Mouse (Mus musculus): ENCODE data around the gene Prm1. TPM values are rescaled to one million over a fixed set of nuclear protein-coding genes. Genes with fewer than 3 reads are reported as not detected.

The Prm1 gene
- total and polyA plus RNA-seq, 3 experiments = not detected

GRCm38 (mm10) chr16:10783152-10783434, 22.5 kb downstream of the Prm1 start (continued):
- TF ChIP-seq POLR2A (IDR thresholded peaks at IDR 0.05; ENCODE audit: low read depth, low read length) (peak; percentile 52), SMC3 (IDR thresholded peaks at IDR 0.05; ENCODE audit: low read depth, low read length) (no peak; the same call in 1 of the 2 replicates)

- Histone ChIP-seq H3K4me3 (replicated peaks in 1 of 3; ENCODE audit: low read depth in 2 of 3, low read length in 2 of 3, poor library complexity in 1 of 3) (peak overlapping the region; percentile 84 to 99 (median 96)), H3K27ac (ENCODE audit: insufficient read depth, low read depth) (peak overlapping the region; percentile 97), H3K4me1 (ENCODE audit: control insufficient read depth in 1 of 2, insufficient read depth in 2 of 2) (peaks cover 27 to 60% of the 10 kb centered on the region in 2 experiments)
- TF ChIP-seq CTCF (conservative IDR thresholded peaks at IDR 0.05 in 1 of 2, IDR thresholded peaks at IDR 0.05 in 1 of 2; ENCODE audit: low read depth in 2 of 2, low read length in 2 of 2) = no peak
- no peak; the same call in 1 of the 2 replicates for TF ChIP-seq MYC (IDR thresholded peaks at IDR 0.05; ENCODE audit: low read depth, low read length)
- peak; percentile 69; the same call in 1 of the 2 replicates for TF ChIP-seq UBTF (IDR thresholded peaks at IDR 0.05; ENCODE audit: low read depth, low read length)
- no peak for TF ChIP-seq ETS1 (conservative IDR thresholded peaks at IDR 0.05; ENCODE audit: low read depth, low read length)
- no peak for TF ChIP-seq JUN (IDR thresholded peaks at IDR 0.05; ENCODE audit: insufficient read depth, low read depth, low read length)
- TF ChIP-seq MAZ (IDR thresholded peaks at IDR 0.05; ENCODE audit: low read depth, low read length) = no peak; the same call in 1 of the 2 replicates
- no peak for TF ChIP-seq PAX5 (IDR thresholded peaks at IDR 0.05; ENCODE audit: low read length)
- TF ChIP-seq BHLHE40 (IDR thresholded peaks at IDR 0.05; ENCODE audit: low read depth, low read length) = no peak; the same call in 1 of the 2 replicates
- TF ChIP-seq USF1 (IDR thresholded peaks at IDR 0.05; ENCODE audit: low read depth, low read length) = no peak
- no peak for TF ChIP-seq USF2 (conservative IDR thresholded peaks at IDR 0.05; ENCODE audit: low read depth, low read length)
- TF ChIP-seq ELF1 (IDR thresholded peaks at IDR 0.05; ENCODE audit: low read depth, low read length) = peak; percentile 25; the same call in 1 of the 2 replicates
- no peak for TF ChIP-seq E2F4 (IDR thresholded peaks at IDR 0.05; ENCODE audit: insufficient replicate concordance, low read depth, low read length)
- no peak; the same call in 1 of the 2 replicates for TF ChIP-seq MXI1 (IDR thresholded peaks at IDR 0.05; ENCODE audit: low read depth, low read length)
- TF ChIP-seq NELFE (IDR thresholded peaks at IDR 0.05; ENCODE audit: low read depth, low read length) = peak; percentile 33; the same call in 1 of the 2 replicates
- 0 out of 2 replicates have a peak, but pooled peaks have one; percentile 31 for TF ChIP-seq CHD2 (IDR thresholded peaks at IDR 0.05; ENCODE audit: low read length)
- no peak for TF ChIP-seq ZC3H11A (IDR thresholded peaks at IDR 0.05; ENCODE audit: low read depth, low read length)
- no peak for TF ChIP-seq MAFK (IDR thresholded peaks at IDR 0.05; ENCODE audit: insufficient replicate concordance, low read length)
- 0 out of 2 replicates have a peak, but pooled peaks have one; percentile 61 for TF ChIP-seq KAT2A (IDR thresholded peaks at IDR 0.05; ENCODE audit: insufficient replicate concordance, low read length)
- TF ChIP-seq MAX (IDR thresholded peaks at IDR 0.05; ENCODE audit: low read length) = no peak; the same call in 1 of the 2 replicates
- TF ChIP-seq JUND (conservative IDR thresholded peaks at IDR 0.05; ENCODE audit: low read depth, low read length) = no peak
- TF ChIP-seq SMC3 (IDR thresholded peaks at IDR 0.05; ENCODE audit: low read depth, low read length) = peak; percentile 31; the same call in 1 of the 2 replicates
- TF ChIP-seq MEF2A (IDR thresholded peaks at IDR 0.05; ENCODE audit: borderline replicate concordance, low read depth, low read length) = no peak; the same call in none of the 2 replicates
- no peak; the same call in 1 of the 2 replicates for TF ChIP-seq POLR2A (IDR thresholded peaks at IDR 0.05; ENCODE audit: low read depth, low read length)
- no peak for TF ChIP-seq HCFC1 (IDR thresholded peaks at IDR 0.05; ENCODE audit: low read depth, low read length)
- no peak; the same call in 1 of the 2 replicates for TF ChIP-seq RCOR1 (conservative IDR thresholded peaks at IDR 0.05; ENCODE audit: low read depth, low read length)
- TF ChIP-seq RAD21 (IDR thresholded peaks at IDR 0.05; ENCODE audit: low read depth, low read length) = no peak
- peak; percentile 7; the same call in 1 of the 2 replicates for TF ChIP-seq SIN3A (IDR thresholded peaks at IDR 0.05; ENCODE audit: low read length)
- no peak for TF ChIP-seq ZKSCAN1 (IDR thresholded peaks at IDR 0.05; ENCODE audit: borderline replicate concordance, low read depth, low read length)
- TF ChIP-seq POLR2AphosphoS2 (IDR thresholded peaks at IDR 0.05; ENCODE audit: low read depth, low read length) = peak; percentile 81; the same call in 1 of the 2 replicates
- TF ChIP-seq GABPA (IDR thresholded peaks at IDR 0.05; ENCODE audit: insufficient replicate concordance, low read depth, low read length) = no peak
- TF ChIP-seq CHD1 (IDR thresholded peaks at IDR 0.05; ENCODE audit: low read depth, low read length) = no peak
- peak; percentile 79 for TF ChIP-seq ZMIZ1 (IDR thresholded peaks at IDR 0.05; ENCODE audit: low read depth, low read length)
- TF ChIP-seq TBP (conservative IDR thresholded peaks at IDR 0.05; ENCODE audit: low read depth, low read length) = peak; percentile 54; the same call in 1 of the 2 replicates
- TF ChIP-seq EP300 (IDR thresholded peaks at IDR 0.05; ENCODE audit: low read length) = 0 out of 2 replicates have a peak, but pooled peaks have one; percentile 36
- TF ChIP-seq ZNF384 (IDR thresholded peaks at IDR 0.05; ENCODE audit: low read depth, low read length) = no peak
Observed at GRCm38 (mm10) chr16:10782377-10783151, 23.1 kb downstream of the Prm1 start.

More at GRCm38 (mm10) chr16:10782377-10783151, 23.1 kb downstream of the Prm1 start:
- peak overlapping the region; percentile 89 for H3K9ac ChIP-seq (ENCODE audit: insufficient read depth, low read depth)
- no peaks in the 10 kb centered on the region for H3K9me3 ChIP-seq (replicated peaks; ENCODE audit: low read length)
- H3K79me2 ChIP-seq (replicated peaks; ENCODE audit: control insufficient read depth, extremely low read depth, insufficient read depth, poor library complexity, severe bottlenecking) = peaks cover 16% of the 10 kb centered on the region
- H3K4me2 ChIP-seq (ENCODE audit: insufficient read depth, low read depth, poor library complexity, severe bottlenecking) = peak overlapping the region; percentile 52
- peaks cover 0 to 26% of the 10 kb centered on the region in 2 experiments for H3K36me3 ChIP-seq (replicated peaks in 1 of 2; ENCODE audit: control insufficient read depth in 1 of 2, insufficient read depth in 1 of 2, low read length in 1 of 2)
- peak; percentile 83 for DNase-seq (ENCODE audit: extremely low read depth)
- dilution Hi-C loops (cut with MboI; ENCODE audit: extremely low pct_ligation_motif_present, extremely low pct_unique_long_range_greater_than_20kb, low sequenced_read_pairs) (no loop called here), in situ Hi-C loops (cut with MboI; ENCODE audit: low pct_ligation_motif_present, low pct_unique_long_range_greater_than_20kb, low sequenced_read_pairs) (loop anchor here (5.0 kb wide), 1 partner anchor 35 kb away; no protein-coding TSS in a partner anchor)
- H3K27me3 ChIP-seq (replicated peaks) = no peaks in the 10 kb centered on the region
